Mouse (Mus musculus) limb, embryonic 11.5 days (tissue): ENCODE measurements around the gene Polr2c. TPM values are rescaled to one million over a fixed set of nuclear protein-coding genes. Genes with fewer than 3 reads are reported as not detected.

ENCODE experiments used
- ATAC-seq: fragments of 200-750 bp; cut with Nextera tagmentation; 2 replicates; pipeline ENCODE4 v1.8.0; 2017; ENCODE audit warnings: low read depth; ENCODE audit not compliant: insufficient number of reproducible peaks, low FRiP score, low TSS enrichment
- DNase-seq: peaks from one replicate; pipeline ENCODE4 v3.0.0-alpha.2; 2015; ENCODE audit warnings: low spot score
- H3K27ac ChIP-seq: fragments of 300-500 bp; sonication (generic); replicated peaks from 2 replicates; pipeline ENCODE4 v1.5.1; 2014; ENCODE audit warnings: low read depth, mild to moderate bottlenecking, low read length
- H3K27me3 ChIP-seq: fragments of 300-500 bp; sonication (generic); 2 replicates; pipeline ENCODE4 v1.6.1; 2014; ENCODE audit warnings: mild to moderate bottlenecking, low read length, mixed read lengths; ENCODE audit not compliant: control insufficient read depth, insufficient read depth
- H3K36me3 ChIP-seq: fragments of 300-500 bp; sonication (generic); 2 replicates; pipeline ENCODE4 v1.6.1; 2014; ENCODE audit warnings: mild to moderate bottlenecking, low read length, moderate library complexity, mixed read lengths; ENCODE audit not compliant: control insufficient read depth, insufficient read depth
- H3K4me1 ChIP-seq: fragments of 300-500 bp; sonication (generic); 2 replicates; pipeline ENCODE4 v1.6.1; 2014; ENCODE audit warnings: low read length, mixed read lengths; ENCODE audit not compliant: control insufficient read depth, insufficient read depth
- H3K4me2 ChIP-seq: fragments of 300-500 bp; sonication (generic); 2 replicates; pipeline ENCODE4 v1.6.1; 2014; ENCODE audit warnings: low read depth, mild to moderate bottlenecking, moderate library complexity; ENCODE audit not compliant: severe bottlenecking
- H3K4me3 ChIP-seq: fragments of 300-500 bp; sonication (generic); 2 replicates; pipeline ENCODE4 v1.5.1; 2014; ENCODE audit warnings: low read depth, low read length
- H3K9ac ChIP-seq: fragments of 300-500 bp; sonication (generic); 2 replicates; pipeline ENCODE4 v1.6.1; 2014; ENCODE audit warnings: mild to moderate bottlenecking, low read length
- H3K9me3 ChIP-seq: fragments of 300-500 bp; sonication (generic); 2 replicates; pipeline ENCODE4 v1.6.1; 2016; ENCODE audit warnings: low read length; ENCODE audit not compliant: control insufficient read depth
- WGBS: fragments of 180-500 bp; shearing (Covaris S2); extraction: QIAGEN DNeasy Blood & Tissue Kit; methylation state at CpG from one replicate; pipeline ENCODE4 v1.1.7; 2014; 5-methylcytosine and 5-hydroxymethylcytosine counted together
- polyA plus RNA-seq: library from polyadenylated mRNA; unstranded; fragments of >200 nt; fragmentation: Nextera tagmentation; extraction: Ambion mirVana; gene quantifications from 2 replicates; pipeline ENCODE4 v1.2.1, GENCODE M21; 2014

The Polr2c gene
- polyA plus RNA-seq, 1 experiment from 2014 or later, result 178 TPM

- peaks cover 2% of the 10 kb centered on the region; the same call in 1 of the 2 replicates for H3K36me3 ChIP-seq
- H3K4me3 ChIP-seq, result no peak overlapping the region
- DNase-seq (no peak), ATAC-seq (no peak)
- no peak overlapping the region for H3K9ac ChIP-seq
- H3K4me2 ChIP-seq, result no peak overlapping the region
- WGBS, result 88% methylated on average over 11 of the region's 11 CpGs
- no peaks in the 10 kb centered on the region for H3K4me1 ChIP-seq
- H3K27me3 ChIP-seq, result no peaks in the 10 kb centered on the region
- H3K27ac ChIP-seq, result no peak overlapping the region
- H3K9me3 ChIP-seq, result no peaks in the 10 kb centered on the region
Observed at GRCm38 (mm10) chr8:94817933-94818332, 39.3 kb upstream of the Polr2c start.

GRCm38 (mm10) chr8:94819671-94820179, 37.5 kb upstream of the Polr2c start:
- Histone ChIP-seq H3K4me2 (no peak overlapping the region), H3K4me1 (no peaks in the 10 kb centered on the region), H3K27me3 (no peaks in the 10 kb centered on the region), H3K4me3 (no peak overlapping the region), H3K9me3 (no peaks in the 10 kb centered on the region), H3K9ac (no peak overlapping the region), H3K27ac (no peak overlapping the region), H3K36me3 (peaks cover 10% of the 10 kb centered on the region; the same call in 1 of the 2 replicates)
- ATAC-seq (no peak), DNase-seq (no peak)
- WGBS, result 81% methylated on average over 6 of the region's 6 CpGs

GRCm38 (mm10) chr8:94820553-94820952, 36.7 kb upstream of the Polr2c start:
- DNase-seq (no peak), ATAC-seq (no peak)
- no peak overlapping the region for H3K4me2 ChIP-seq
- H3K9ac ChIP-seq, result no peak overlapping the region
- H3K27ac ChIP-seq, result no peak overlapping the region
- H3K27me3 ChIP-seq, result no peaks in the 10 kb centered on the region
- H3K4me3 ChIP-seq, result no peak overlapping the region
- no peaks in the 10 kb centered on the region for H3K4me1 ChIP-seq
- peaks cover 14% of the 10 kb centered on the region; the same call in 1 of the 2 replicates for H3K36me3 ChIP-seq
- WGBS, result 77% methylated on average over 7 of the region's 7 CpGs
- H3K9me3 ChIP-seq, result no peaks in the 10 kb centered on the region

GRCm38 (mm10) chr8:94821381-94821780, 35.9 kb upstream of the Polr2c start:
- Histone ChIP-seq H3K4me1 (no peaks in the 10 kb centered on the region), H3K9ac (no peak overlapping the region), H3K27ac (no peak overlapping the region), H3K36me3 (peaks cover 14% of the 10 kb centered on the region; the same call in 1 of the 2 replicates), H3K4me3 (no peak overlapping the region), H3K4me2 (no peak overlapping the region), H3K9me3 (no peaks in the 10 kb centered on the region), H3K27me3 (no peaks in the 10 kb centered on the region)
- ATAC-seq, result no peak
- WGBS, result 92% methylated on average over 2 of the region's 2 CpGs
- DNase-seq, result no peak

- no peak overlapping the region for H3K27ac ChIP-seq
- H3K4me3 ChIP-seq, result no peak overlapping the region
- H3K4me2 ChIP-seq, result no peak overlapping the region
- H3K4me1 ChIP-seq, result no peaks in the 10 kb centered on the region
- DNase-seq (peak; percentile 73), ATAC-seq (0 out of 2 replicates have a peak, but pooled peaks have one; percentile 17)
- H3K36me3 ChIP-seq, result peaks cover 20% of the 10 kb centered on the region; the same call in 1 of the 2 replicates
- no peaks in the 10 kb centered on the region for H3K27me3 ChIP-seq
- H3K9ac ChIP-seq, result no peak overlapping the region
- no peaks in the 10 kb centered on the region for H3K9me3 ChIP-seq
- 80% methylated on average over 23 of the region's 23 CpGs for WGBS
Observed at GRCm38 (mm10) chr8:94822637-94823560, 34.4 kb upstream of the Polr2c start.

- H3K27me3 ChIP-seq, result no peaks in the 10 kb centered on the region
- no peak overlapping the region for H3K9ac ChIP-seq
- H3K4me3 ChIP-seq, result no peak overlapping the region
- no peaks in the 10 kb centered on the region for H3K9me3 ChIP-seq
- ATAC-seq (no peak), DNase-seq (no peak)
- H3K27ac ChIP-seq, result no peak overlapping the region
- no peaks in the 10 kb centered on the region for H3K4me1 ChIP-seq
- peaks cover 28% of the 10 kb centered on the region for H3K36me3 ChIP-seq
- H3K4me2 ChIP-seq, result no peak overlapping the region
- 91% methylated on average over 6 of the region's 6 CpGs for WGBS
Observed at GRCm38 (mm10) chr8:94825170-94825569, 32.1 kb upstream of the Polr2c start.

GRCm38 (mm10) chr8:94826210-94826609, 31.0 kb upstream of the Polr2c start:
- H3K36me3 ChIP-seq, result peaks cover 34% of the 10 kb centered on the region
- DNase-seq, result no peak
- no peak overlapping the region for H3K4me2 ChIP-seq
- no peak for ATAC-seq
- no peaks in the 10 kb centered on the region for H3K27me3 ChIP-seq
- H3K27ac ChIP-seq, result no peak overlapping the region
- H3K9me3 ChIP-seq, result no peaks in the 10 kb centered on the region
- H3K4me3 ChIP-seq, result no peak overlapping the region
- H3K4me1 ChIP-seq, result no peaks in the 10 kb centered on the region
- H3K9ac ChIP-seq, result no peak overlapping the region
- 94% methylated on average over 5 of the region's 5 CpGs for WGBS

- no peak for ATAC-seq
- 90% methylated on average over 6 of the region's 6 CpGs for WGBS
- H3K36me3 ChIP-seq, result peaks cover 35% of the 10 kb centered on the region
Observed at GRCm38 (mm10) chr8:94828284-94828683, 29.0 kb upstream of the Polr2c start.

More at GRCm38 (mm10) chr8:94828284-94828683, 29.0 kb upstream of the Polr2c start:
- Histone ChIP-seq H3K4me1 (no peaks in the 10 kb centered on the region), H3K9ac (no peak overlapping the region), H3K27ac (no peak overlapping the region), H3K4me3 (no peak overlapping the region), H3K27me3 (no peaks in the 10 kb centered on the region), H3K9me3 (no peaks in the 10 kb centered on the region), H3K4me2 (no peak overlapping the region)
- no peak for DNase-seq
